Mouse (Mus musculus): Measurements from ENCODE around the gene Stoml1.
"Not testable (repeated sequence)": the region's sequence is repeated elsewhere in the genome, so short reads cannot be mapped to it uniquely, and the experiment has no call there.

The Stoml1 gene

GRCm38 (mm10) chr9:58241780-58242485, 11.0 kb upstream of the Stoml1 start:
- no peak for DNase-seq (ENCODE audit: low read depth, low spot score)

DNA sequence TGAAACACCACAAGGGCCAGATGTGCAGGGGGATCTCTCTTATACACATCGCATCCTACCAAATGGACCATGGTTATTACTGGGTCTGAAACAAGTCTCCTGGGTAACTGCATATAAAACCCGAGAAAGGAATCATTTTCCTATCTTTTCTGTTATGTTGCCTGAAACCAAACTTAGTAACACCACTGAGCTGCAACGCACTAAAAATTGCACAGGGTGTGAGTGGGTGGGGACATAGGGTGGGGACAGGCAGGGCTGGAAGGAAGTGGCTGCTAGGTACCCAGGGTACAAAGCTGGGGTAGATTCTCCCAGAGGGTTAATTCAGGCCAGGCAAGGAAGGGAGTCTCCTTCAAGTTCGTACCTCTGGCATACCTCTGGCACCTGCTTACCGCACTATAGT, 10.3 kb upstream of the Stoml1 start:
- DNase-seq (ENCODE audit: low read depth, low spot score): no peak

DNA sequence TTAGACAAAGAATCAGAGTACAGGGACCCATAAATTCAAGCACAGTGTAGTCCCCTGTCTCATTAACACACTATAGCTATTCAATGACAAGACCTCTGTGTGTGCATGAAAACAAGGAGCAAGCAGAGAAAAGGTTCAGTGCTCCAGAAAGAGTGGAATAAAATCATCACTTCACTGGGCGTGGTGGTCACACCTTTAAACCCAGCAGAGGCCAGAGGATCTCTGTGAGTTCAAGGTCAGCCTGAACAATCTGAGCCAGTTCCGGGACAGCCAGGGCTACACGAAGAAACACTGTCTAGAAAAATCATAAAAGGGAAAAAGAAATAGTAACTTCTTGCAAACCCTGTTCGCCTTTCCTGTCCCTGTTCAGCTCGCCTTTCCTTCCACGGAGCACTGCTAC, 9.3 kb upstream of the Stoml1 start:
- DNase-seq (ENCODE audit: low read depth, low spot score): no peak

- no peak for DNase-seq (ENCODE audit: low read depth, low spot score)
Observed at GRCm38 (mm10) chr9:58246083-58246591, 6.8 kb upstream of the Stoml1 start.

DNA sequence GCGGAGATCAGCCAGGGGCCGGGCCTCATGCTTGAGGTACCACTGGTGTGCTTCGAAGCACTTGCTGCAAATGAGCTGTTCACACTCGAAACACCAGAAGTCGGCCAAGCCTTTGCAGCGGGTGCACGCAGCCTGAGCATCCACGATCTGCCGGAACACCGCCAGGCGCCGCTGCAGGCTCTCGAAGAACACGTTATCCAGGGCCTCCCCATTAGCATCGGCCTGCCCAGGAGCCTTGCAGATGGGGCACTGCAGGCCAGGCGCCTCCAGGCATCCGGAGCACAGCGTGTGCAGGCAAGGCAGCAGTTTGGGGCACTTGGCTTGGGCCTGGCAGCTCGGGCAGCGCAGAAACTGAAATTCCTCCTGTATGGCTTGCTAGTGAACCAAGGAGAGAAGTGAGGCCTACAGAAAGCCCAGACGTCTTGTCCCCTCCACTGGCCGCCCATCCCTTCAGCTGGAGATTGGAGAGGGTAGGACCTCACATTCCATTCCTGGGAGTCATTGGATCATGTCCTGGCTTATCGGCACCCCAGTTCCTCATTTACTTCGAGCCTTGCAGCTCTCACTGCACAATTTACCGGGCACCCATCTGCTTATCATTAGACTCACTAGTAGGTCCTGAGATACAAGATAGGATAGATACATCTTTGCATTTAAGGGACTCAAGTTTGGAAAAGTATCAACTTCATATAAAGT, 5.8 kb upstream of the Stoml1 start:
- peak; percentile 85 for DNase-seq (ENCODE audit: low read depth, low spot score)

DNA sequence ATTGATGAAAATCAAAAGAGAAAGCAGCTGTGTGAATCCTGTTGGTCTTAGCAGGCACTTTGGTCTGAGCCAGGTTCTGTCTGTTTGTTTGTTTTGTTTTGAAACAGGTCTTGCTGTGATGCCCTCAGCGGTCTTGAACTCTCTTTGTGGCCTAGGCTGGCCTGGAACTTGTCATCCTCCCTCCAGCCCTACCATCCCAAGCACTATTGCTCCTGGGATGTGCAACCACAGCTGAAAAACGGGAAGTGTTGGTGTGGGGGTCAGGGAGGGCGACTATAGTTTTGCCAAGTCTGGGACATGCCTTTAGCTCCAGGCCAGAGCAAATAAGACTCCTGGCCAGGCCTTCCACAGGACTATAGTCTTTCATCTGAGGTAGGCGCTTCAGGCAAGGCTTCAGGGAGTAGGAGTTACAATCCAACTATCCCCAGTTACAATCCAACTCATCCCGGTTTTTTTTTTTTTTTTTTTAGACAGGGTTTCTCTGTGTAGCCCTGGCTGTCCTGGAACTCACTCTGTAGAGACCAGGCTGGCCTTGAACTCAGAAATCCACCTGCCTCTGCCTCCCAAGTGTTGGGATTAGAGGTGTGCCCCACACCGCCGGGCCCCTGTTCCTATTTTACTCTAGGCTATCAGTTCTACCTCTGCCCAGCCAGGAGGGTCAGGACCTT, 4.1 kb upstream of the Stoml1 start:
- no peak for DNase-seq (ENCODE audit: low read depth, low spot score)

DNA sequence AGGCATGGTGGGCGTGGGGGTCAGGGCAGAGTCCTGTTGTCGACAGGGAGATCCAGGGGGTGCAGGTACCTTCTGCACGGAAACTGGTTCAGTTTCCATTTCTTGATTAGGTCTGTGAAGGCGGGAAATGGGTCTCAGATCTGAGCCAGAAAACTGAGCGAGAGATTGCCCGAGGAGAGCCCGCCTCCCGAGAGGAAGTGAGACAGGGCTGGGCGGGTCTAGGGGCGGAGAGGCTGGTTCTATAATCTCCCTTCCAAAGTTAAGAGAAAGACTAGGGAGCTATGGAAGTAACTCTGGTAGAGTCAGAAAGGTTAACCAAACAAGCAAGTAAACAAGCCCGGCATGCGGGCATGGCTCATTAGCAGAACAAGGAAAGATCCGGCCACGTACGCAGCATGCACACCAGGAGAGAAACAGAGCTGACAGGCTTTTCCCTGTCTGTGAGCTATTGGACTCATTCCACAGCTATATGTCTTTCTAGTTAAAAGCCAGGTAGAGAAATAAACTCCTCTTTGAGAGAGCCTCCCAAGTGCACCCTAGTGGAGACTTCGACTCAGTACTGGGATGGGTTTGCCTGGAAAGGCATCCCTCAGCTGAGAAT, 3.3 kb upstream of the Stoml1 start, which contains the start of gene Pml:
Gene Pml, minus strand, starts transcription at position 195 of the 601 bp plus-strand sequence.
- DNase-seq (ENCODE audit: low read depth, low spot score): peak; percentile 79

GRCm38 (mm10) chr9:58250322-58250721, 2.6 kb upstream of the Stoml1 start:
- no peak for DNase-seq (ENCODE audit: low read depth, low spot score)

GRCm38 (mm10) chr9:58250730-58251129, 2.2 kb upstream of the Stoml1 start:
- not testable (repeated sequence) for DNase-seq (ENCODE audit: low read depth, low spot score)

DNA sequence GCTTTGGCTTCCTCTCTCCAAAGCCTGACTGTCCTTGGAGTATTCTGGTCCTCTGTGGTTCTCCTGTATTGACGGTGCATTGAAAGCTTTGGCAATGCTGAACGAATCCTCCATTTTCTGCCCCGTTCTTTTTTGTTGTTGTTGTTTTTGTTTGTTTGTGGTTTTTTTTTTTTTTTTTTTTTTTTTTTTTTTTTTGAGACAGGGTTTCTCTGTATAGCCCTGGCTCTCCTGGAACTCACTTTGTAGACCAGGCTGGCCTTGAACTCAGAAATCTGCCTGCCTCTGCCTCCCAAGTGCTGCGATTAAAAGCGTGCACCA, 800 bp downstream of the Stoml1 start:
- not testable (repeated sequence) for DNase-seq (ENCODE audit: low read depth, low spot score)

- no peak for DNase-seq (ENCODE audit: low read depth, low spot score)
Observed at GRCm38 (mm10) chr9:58255105-58255504, 2.1 kb downstream of the Stoml1 start.

- no peak for DNase-seq (ENCODE audit: low read depth, low spot score)
Observed at GRCm38 (mm10) chr9:58255704-58256685, 3.0 kb downstream of the Stoml1 start.

- DNase-seq (ENCODE audit: low read depth, low spot score): no peak
Observed at GRCm38 (mm10) chr9:58262507-58262906, 9.5 kb downstream of the Stoml1 start.

DNA sequence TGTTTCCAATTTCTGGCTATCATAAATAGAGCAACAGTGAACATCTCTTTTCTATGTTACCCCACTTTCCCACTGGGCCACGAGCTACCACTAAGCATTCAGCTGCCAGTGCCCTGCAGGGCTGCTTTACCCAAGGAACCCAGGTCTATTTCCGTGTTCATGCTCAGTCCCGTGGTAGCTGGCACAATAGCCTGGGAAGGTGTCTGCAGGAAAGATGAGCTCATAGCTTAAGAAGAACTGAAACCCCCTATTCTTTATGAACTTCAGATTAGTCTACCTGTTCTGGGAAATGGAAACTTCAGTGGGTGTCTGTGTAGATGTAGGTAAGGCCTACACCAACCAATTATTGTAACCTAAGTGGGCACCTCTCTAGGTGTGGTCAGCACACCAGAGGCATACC, 12.4 kb downstream of the Stoml1 start:
- DNase-seq (ENCODE audit: low read depth, low spot score): no peak

DNA sequence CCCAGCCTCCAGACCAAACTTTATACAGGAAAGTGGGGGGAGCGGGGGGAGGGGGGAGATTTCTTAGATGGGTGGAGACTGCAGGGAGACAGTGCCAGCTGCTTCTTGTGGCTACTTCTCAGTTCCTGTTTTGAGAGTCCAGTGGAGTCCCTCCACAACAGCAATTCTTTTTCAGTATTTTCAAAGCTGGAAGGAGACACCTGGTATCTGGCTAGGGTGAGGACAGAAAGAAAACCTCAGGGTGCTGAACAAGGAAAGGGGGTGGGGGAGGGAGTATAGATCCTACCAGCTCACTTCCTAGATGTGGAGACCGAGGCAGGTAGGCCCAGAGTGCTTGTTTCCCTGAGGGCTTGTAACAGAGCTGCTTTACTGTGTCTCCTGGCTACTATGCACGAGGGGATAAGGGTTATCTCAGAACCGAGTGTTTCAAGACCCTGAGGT, 13.6 kb downstream of the Stoml1 start:
- DNase-seq (ENCODE audit: low read depth, low spot score): no peak

DNA sequence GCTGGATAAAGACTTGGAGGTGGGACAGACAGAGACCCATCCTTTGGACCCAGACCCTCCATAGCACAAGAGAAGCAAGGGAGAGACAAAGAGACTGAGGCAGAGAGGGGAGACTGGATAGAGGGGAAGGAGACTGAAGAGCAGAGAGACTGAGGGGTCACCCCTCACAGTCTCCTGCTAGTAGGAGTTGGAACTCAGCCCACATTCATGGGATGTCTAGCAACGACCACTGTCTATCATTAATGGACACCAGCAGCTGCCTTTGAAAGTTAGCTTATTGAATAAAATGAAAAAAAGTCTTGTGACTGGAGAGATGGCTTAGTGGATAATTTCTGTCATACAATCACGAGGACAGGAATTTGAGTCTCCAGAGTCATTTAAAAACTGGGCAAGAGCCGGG, 14.1 kb downstream of the Stoml1 start:
- DNase-seq (ENCODE audit: low read depth, low spot score): no peak

DNA sequence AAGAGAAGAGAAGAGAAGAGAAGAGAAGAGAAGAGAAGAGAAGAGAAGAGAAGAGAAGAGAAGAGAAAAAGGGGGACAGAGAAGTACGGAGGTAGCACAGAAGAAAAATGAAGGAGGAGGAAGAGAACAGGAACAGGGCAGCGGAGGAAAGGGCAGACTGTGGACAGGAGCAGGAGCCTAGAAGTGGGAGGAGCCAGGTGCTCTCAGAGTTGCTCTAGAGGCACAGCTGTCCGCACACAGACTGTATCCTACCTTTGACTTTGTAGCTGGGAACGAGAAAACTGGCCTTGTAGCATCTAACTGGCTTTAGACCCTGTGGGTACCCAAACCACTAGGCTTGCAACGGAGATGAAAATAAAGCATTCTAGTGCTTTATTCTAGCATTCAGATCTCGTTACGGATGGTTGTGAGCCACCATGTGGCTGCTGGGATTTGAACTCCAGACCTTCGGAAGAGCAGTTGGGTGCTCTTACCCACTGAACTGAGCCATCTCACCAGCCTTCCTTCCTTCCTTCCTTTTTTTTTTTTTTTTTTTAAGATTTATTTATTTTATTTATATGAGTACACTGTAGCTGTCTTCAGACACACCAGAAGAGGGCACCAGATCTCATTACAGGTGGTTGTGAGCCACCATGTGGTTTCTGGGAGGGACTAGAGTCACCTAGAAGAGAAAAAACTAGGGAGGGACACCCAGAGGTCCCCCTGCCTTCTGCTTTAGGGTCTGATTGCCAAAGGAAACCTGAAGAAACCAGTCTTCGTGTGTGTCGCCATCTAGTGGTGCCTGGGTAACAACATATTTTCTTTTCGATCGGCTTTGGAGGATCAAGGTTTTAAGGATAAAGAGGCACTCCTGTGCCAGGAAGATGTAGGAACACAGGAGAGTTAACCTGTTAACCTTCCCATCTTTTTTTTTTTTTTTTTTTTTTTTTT, 15.7 kb downstream of the Stoml1 start:
- DNase-seq (ENCODE audit: low read depth, low spot score): peak; percentile 78

DNA sequence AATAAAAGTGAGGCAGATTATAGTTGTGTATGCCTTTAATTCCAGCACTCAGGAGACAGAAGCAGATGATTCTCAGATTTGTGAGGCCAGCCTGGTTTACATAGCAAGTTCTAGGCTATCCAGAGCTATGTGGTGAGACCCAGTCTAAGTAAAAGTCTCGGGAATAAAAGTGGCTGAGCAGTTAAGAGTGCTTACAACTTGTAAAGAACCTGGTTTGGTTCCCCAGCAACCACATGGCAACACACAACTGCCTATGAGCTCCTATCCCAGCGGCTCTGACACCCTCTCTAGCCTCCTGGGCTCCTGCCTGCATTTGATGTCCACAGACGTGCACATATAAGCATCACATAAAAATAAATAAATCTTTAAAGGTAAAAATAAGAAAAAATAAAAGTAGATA, 17.1 kb downstream of the Stoml1 start:
- no peak for DNase-seq (ENCODE audit: low read depth, low spot score)

GRCm38 (mm10) chr9:58271109-58271508, 18.1 kb downstream of the Stoml1 start:
- peak; percentile 86 for DNase-seq (ENCODE audit: low read depth, low spot score)

GRCm38 (mm10) chr9:58271551-58271950, 18.6 kb downstream of the Stoml1 start:
- DNase-seq (ENCODE audit: low read depth, low spot score): not testable (repeated sequence)
